Mouse (Mus musculus) kidney, adult 2 months (tissue): ENCODE data around the gene Gpr18. TPM values are rescaled to one million over a fixed set of nuclear protein-coding genes. Genes with fewer than 3 reads are reported as not detected.
"Not testable (repeated sequence)": the region's sequence is repeated elsewhere in the genome, so short reads cannot be mapped to it uniquely, and the experiment has no call there.

Experiments used
- DNase-seq: peaks from one replicate; pipeline ENCODE4 v3.0.0; 2021
- H3K27ac ChIP-seq: fragments of 200-500 bp; 2 replicates; pipeline ENCODE4 v1.5.1; 2012; ENCODE audit warnings: low read depth, low read length, control low read depth, inconsistent platforms; ENCODE audit not compliant: insufficient read depth
- H3K27me3 ChIP-seq: fragments of 200-500 bp; replicated peaks from 2 replicates; pipeline ENCODE4 v1.6.1; 2012; ENCODE audit warnings: mild to moderate bottlenecking, moderate library complexity, low read length, inconsistent platforms; ENCODE audit not compliant: control insufficient read depth, insufficient read depth
- H3K36me3 ChIP-seq: fragments of 200-500 bp; 2 replicates; pipeline ENCODE4 v1.6.1; 2012; ENCODE audit warnings: mild to moderate bottlenecking, moderate library complexity, low read length, inconsistent platforms; ENCODE audit not compliant: control insufficient read depth, insufficient read depth
- H3K4me1 ChIP-seq: fragments of 200-500 bp; 2 replicates; pipeline ENCODE4 v1.6.1; 2011; ENCODE audit warnings: low read length; ENCODE audit not compliant: control insufficient read depth, insufficient read depth
- H3K4me3 ChIP-seq: fragments of 200-500 bp; 2 replicates; pipeline ENCODE4 v1.5.1; 2011; ENCODE audit warnings: mild to moderate bottlenecking, low read depth, low read length, control low read depth; ENCODE audit not compliant: insufficient read depth
- CTCF ChIP-seq: fragments of 200-500 bp; conservative IDR thresholded peaks from 2 replicates; pipeline ENCODE4 v1.5.1; 2011; ENCODE audit warnings: low read depth, mild to moderate bottlenecking, control low read depth, low read length, moderate library complexity, mixed read lengths; ENCODE audit not compliant: insufficient read depth, insufficient read length
- POLR2A ChIP-seq: fragments of 200-500 bp; IDR thresholded peaks from one replicate; pipeline ENCODE4 v1.6.1; 2011; ENCODE audit warnings: low read depth, low read length, control low read depth
- WGBS: fragments of 180-500 bp; shearing (Covaris S2); methylation state at CpG from one replicate; pipeline ENCODE4 v1.1.7; 2018; 5-methylcytosine and 5-hydroxymethylcytosine counted together
- polyA plus RNA-seq: library from polyadenylated mRNA; depleted of rRNA; stranded (reverse); fragments of >200 nt; gene quantifications from 2 replicates; pipeline ENCODE4 v1.2.3, GENCODE M21; 2012; rRNA removed

Gpr18 gene
- polyA plus RNA-seq, 1 experiment, result 3.5 TPM

DNA sequence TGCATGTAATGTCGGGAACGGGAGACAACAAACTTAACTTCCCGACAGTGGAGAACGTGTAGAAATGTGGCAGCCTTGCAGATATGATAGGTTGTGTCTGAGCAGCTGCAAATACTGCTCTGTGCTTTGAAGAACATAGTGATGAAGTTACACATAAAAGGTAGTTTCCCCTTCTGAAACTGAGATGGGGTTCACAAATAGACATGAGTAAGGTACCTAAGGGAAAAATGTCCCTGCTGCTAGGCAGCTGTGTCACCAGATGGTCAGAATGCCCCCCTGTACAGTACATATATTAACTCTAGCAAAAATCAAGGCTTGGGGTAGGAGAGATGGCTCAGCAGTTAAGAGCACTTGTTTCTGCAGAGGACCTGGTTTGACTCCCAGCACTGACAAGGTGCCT lies 41.9 kb downstream of the Gpr18 start:
- TF ChIP-seq POLR2A (no peak), CTCF (no peak)
- H3K27me3 ChIP-seq, result no peaks in the 10 kb centered on the region
- WGBS, result 84% methylated on average over 4 of the region's 4 CpGs
- H3K4me3 ChIP-seq, result no peak overlapping the region
- H3K4me1 ChIP-seq, result no peaks in the 10 kb centered on the region
- no peak overlapping the region for H3K27ac ChIP-seq
- no peak for DNase-seq
- no peaks in the 10 kb centered on the region for H3K36me3 ChIP-seq

DNA sequence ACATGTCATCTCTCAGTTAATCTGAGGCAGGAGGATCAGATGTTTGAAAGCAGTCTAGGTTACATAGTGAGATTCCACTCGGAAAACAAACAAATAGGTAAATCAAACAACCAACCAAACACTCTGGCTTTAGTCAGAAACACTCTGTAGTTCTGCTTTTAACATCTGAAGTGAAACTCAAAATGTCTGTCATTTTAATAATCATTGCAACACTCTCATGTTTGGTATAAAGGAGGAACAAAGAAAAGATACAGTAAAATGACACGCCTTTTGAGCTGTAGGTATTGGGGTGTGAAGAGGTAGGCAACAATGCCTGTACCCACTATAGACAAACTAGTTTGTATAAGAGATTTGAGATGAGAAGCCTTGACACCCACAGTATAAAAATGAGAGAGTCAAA lies 42.4 kb downstream of the Gpr18 start:
- Histone ChIP-seq H3K4me1 (no peaks in the 10 kb centered on the region), H3K36me3 (no peaks in the 10 kb centered on the region), H3K27me3 (no peaks in the 10 kb centered on the region), H3K4me3 (no peak overlapping the region), H3K27ac (no peak overlapping the region)
- no peak for TF ChIP-seq POLR2A
- TF ChIP-seq CTCF, result no peak
- no peak for DNase-seq
- 78% methylated on average over 2 of the region's 2 CpGs for WGBS

DNA sequence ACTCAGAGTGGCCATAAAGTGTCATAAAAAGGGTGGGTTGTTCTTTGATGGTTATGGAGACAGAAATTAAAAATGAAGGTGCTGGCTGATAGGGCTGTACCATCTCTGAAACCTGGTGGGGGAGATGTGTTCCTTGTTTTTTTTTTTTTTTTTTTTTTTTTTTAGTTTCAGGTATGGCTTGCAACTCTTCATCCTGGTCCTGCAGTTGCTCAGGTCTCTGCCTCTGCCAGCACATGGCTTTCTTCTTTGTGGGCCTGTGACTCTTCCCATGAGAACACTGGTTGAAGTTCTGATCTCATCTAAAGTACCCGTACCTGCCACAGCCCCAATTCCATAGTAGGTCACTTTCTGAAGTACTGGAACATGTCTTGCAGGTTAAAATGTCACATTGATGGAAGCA lies 42.8 kb downstream of the Gpr18 start:
- Histone ChIP-seq H3K36me3 (no peaks in the 10 kb centered on the region), H3K27ac (no peak overlapping the region), H3K27me3 (no peaks in the 10 kb centered on the region), H3K4me3 (no peak overlapping the region), H3K4me1 (no peaks in the 10 kb centered on the region)
- 80% methylated on average over 1 of the region's 1 CpGs for WGBS
- no peak for DNase-seq
- TF ChIP-seq CTCF, result no peak
- TF ChIP-seq POLR2A, result no peak

DNA sequence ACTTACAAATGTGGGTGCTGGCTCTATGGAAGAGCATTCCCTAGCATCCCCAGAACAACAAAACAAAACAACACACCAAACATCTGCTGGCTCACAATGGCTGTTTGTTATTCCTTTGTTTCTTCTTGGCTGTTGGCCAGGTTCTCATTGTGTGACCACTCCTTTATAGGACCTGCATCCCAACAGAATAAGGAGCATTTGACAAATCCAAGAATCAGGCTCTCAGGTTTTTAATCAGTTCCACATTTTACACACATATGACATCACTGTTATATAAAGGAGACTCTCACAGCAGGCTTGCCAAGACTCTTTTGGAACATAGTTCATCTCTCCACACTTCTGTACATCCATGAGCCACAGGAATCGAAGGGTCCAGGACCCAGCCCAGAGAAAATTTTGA lies 46.5 kb downstream of the Gpr18 start:
- Histone ChIP-seq H3K36me3 (no peaks in the 10 kb centered on the region), H3K27ac (no peak overlapping the region), H3K4me3 (no peak overlapping the region), H3K4me1 (no peaks in the 10 kb centered on the region), H3K27me3 (no peaks in the 10 kb centered on the region)
- no peak for DNase-seq
- WGBS, result 78% methylated on average over 1 of the region's 1 CpGs
- no peak for TF ChIP-seq POLR2A
- TF ChIP-seq CTCF, result no peak

DNA sequence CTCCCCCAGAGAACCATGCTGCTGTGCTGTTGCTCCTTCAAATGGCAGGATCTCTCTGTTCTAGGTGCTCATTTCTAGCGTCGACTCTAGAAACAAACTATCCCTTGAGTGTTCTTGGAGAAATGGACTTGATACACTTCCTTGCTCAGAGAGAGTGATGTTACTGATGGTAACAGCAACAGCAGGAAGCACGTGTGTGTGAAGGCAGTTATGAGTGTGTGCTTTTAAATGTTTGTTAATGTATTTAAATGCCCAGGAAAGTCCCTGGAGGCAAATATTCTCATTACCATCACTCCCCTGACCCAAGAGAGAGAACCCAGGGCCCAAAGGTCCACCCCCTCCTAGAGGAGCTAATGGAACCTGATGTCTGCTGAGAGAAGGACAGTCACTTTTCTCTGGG lies 49.0 kb downstream of the Gpr18 start:
- no peak for DNase-seq
- TF ChIP-seq CTCF, result no peak
- no peak for TF ChIP-seq POLR2A

DNA sequence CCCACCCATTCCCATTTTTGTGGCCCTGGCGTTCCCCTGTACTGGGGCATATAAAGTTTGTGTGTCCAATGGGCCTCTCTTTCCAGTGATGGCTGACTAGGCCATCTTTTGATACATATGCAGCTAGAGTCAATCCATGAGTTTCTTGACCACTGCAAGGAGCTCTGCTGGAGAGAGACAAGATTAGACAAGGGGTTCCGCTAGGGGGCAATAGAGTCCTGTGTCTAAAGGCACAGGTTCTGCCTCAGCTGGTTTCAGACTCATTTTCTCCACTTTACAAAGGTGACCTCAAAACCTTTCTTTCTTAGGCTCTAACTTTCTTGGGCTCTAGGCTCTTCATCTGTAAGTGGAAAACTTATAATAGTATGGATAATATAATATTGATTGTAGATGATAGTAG lies 50.4 kb downstream of the Gpr18 start:
- not testable (repeated sequence) for H3K27ac ChIP-seq, H3K4me3 ChIP-seq, H3K27me3 ChIP-seq, H3K36me3 ChIP-seq, H3K4me1 ChIP-seq
- 15% methylated on average over 2 of the region's 2 CpGs for WGBS
- TF ChIP-seq CTCF, result peak; percentile 76
- DNase-seq, result peak; percentile 79

More for the DNA sequence above, 49.0 kb downstream of the Gpr18 start:
- H3K4me1 ChIP-seq, result no peaks in the 10 kb centered on the region
- H3K36me3 ChIP-seq, result no peaks in the 10 kb centered on the region
- no peak overlapping the region for H3K4me3 ChIP-seq
- H3K27ac ChIP-seq, result no peak overlapping the region
- 70% methylated on average over 3 of the region's 3 CpGs for WGBS
- H3K27me3 ChIP-seq, result no peaks in the 10 kb centered on the region

Other genes with a start within 250 kb of the Gpr18 start
- 41.9 and 50.7 TPM in 2 replicates for gene Dock9, start 117.9 kb downstream of the Gpr18 start, polyA plus RNA-seq
- 69.3 and 71.6 TPM in 2 replicates for gene Ubac2, start 37.2 kb downstream of the Gpr18 start, polyA plus RNA-seq
- 0.65 and 1.7 TPM in 2 replicates for gene Gpr183, start 49.4 kb upstream of the Gpr18 start, polyA plus RNA-seq
- 0.18 TPM in 1 of 2 replicates, not detected in the other for gene Timm8a2, start 118.9 kb upstream of the Gpr18 start, polyA plus RNA-seq
- 136 and 197 TPM in 2 replicates for gene Tm9sf2, start 191.3 kb upstream of the Gpr18 start, polyA plus RNA-seq